Mouse (Mus musculus): Measurements from ENCODE around the gene Svop. TPM values are rescaled to one million over a fixed set of nuclear protein-coding genes. Genes with fewer than 3 reads are reported as not detected.

Gene Svop
- total and polyA plus RNA-seq, 3 experiments = not detected

- no peaks in the 10 kb centered on the region for H3K4me1 ChIP-seq (ENCODE audit: control insufficient read depth in 1 of 2, insufficient read depth in 2 of 2, low read length in 2 of 2)
- no peak overlapping the region for H3K27ac ChIP-seq (ENCODE audit: control insufficient read depth, low read depth, low read length)
- no peak overlapping the region for H3K9ac ChIP-seq (ENCODE audit: control insufficient read depth, low read depth, low read length, poor library complexity, severe bottlenecking)
- H3K79me2 ChIP-seq (ENCODE audit: control insufficient read depth, insufficient read depth, low read length, poor library complexity) = no peaks in the 10 kb centered on the region
- H3K4me3 ChIP-seq (ENCODE audit: control insufficient read depth in 1 of 2, insufficient read depth in 1 of 2, low read depth in 2 of 2, low read length in 2 of 2) = no peak overlapping the region
- DNase-seq (ENCODE audit: low read depth, low spot score) = no peak
- H3K27me3 ChIP-seq (ENCODE audit: control insufficient read depth in 1 of 2, insufficient read depth in 2 of 2, low read length in 2 of 2) = no peaks in the 10 kb centered on the region
- no peaks in the 10 kb centered on the region for H3K9me3 ChIP-seq (replicated peaks; ENCODE audit: insufficient read depth, low read length)
- TF ChIP-seq CHD2 (IDR thresholded peaks at IDR 0.05; ENCODE audit: low read length) = no peak
- no peak for TF ChIP-seq MXI1 (IDR thresholded peaks at IDR 0.05; ENCODE audit: low read depth, low read length)
- no peak for TF ChIP-seq POLR2AphosphoS2 (IDR thresholded peaks at IDR 0.05; ENCODE audit: low read length)
- no peaks in the 10 kb centered on the region for H3K36me3 ChIP-seq (ENCODE audit: control insufficient read depth in 1 of 2, insufficient read depth in 2 of 2, low read length in 2 of 2)
Observed at GRCm38 (mm10) chr5:114024885-114025284, 66.5 kb downstream of the Svop start.

- Histone ChIP-seq H3K79me2 (ENCODE audit: control insufficient read depth, insufficient read depth, low read length, poor library complexity) (no peaks in the 10 kb centered on the region), H3K9me3 (replicated peaks; ENCODE audit: insufficient read depth, low read length) (no peaks in the 10 kb centered on the region), H3K27me3 (ENCODE audit: control insufficient read depth in 1 of 2, insufficient read depth in 2 of 2, low read length in 2 of 2) (no peaks in the 10 kb centered on the region), H3K4me3 (ENCODE audit: control insufficient read depth in 1 of 2, insufficient read depth in 1 of 2, low read depth in 2 of 2, low read length in 2 of 2) (no peak overlapping the region), H3K9ac (ENCODE audit: control insufficient read depth, low read depth, low read length, poor library complexity, severe bottlenecking) (no peak overlapping the region), H3K36me3 (ENCODE audit: control insufficient read depth in 1 of 2, insufficient read depth in 2 of 2, low read length in 2 of 2) (no peaks in the 10 kb centered on the region), H3K27ac (ENCODE audit: control insufficient read depth, low read depth, low read length) (no peak overlapping the region), H3K4me1 (ENCODE audit: control insufficient read depth in 1 of 2, insufficient read depth in 2 of 2, low read length in 2 of 2) (no peaks in the 10 kb centered on the region)
- TF ChIP-seq HCFC1 (IDR thresholded peaks at IDR 0.05; ENCODE audit: low read depth, low read length) (no peak), GABPA (IDR thresholded peaks at IDR 0.05; ENCODE audit: low read depth, low read length) (no peak), E2F4 (IDR thresholded peaks at IDR 0.05; ENCODE audit: borderline replicate concordance, low read depth, low read length) (no peak), MAZ (IDR thresholded peaks at IDR 0.05; ENCODE audit: low read depth, low read length) (no peak), MXI1 (IDR thresholded peaks at IDR 0.05; ENCODE audit: low read depth, low read length) (no peak), NELFE (IDR thresholded peaks at IDR 0.05; ENCODE audit: low read depth, low read length) (no peak), TCF12 (IDR thresholded peaks at IDR 0.05; ENCODE audit: low read depth, low read length) (no peak), MEF2A (IDR thresholded peaks at IDR 0.05; ENCODE audit: extremely low read depth, insufficient replicate concordance, low read depth, low read length, poor library complexity, severe bottlenecking) (no peak), KAT2A (conservative IDR thresholded peaks at IDR 0.05; ENCODE audit: low read depth, low read length) (no peak), MAX (IDR thresholded peaks at IDR 0.05; ENCODE audit: low read length) (no peak), RCOR1 (IDR thresholded peaks at IDR 0.05; ENCODE audit: low read depth, low read length) (no peak), MAFK (IDR thresholded peaks at IDR 0.05; ENCODE audit: borderline replicate concordance, low read depth, low read length) (no peak), POLR2AphosphoS5 (IDR thresholded peaks at IDR 0.05; ENCODE audit: borderline replicate concordance, low read depth, low read length) (no peak), UBTF (IDR thresholded peaks at IDR 0.05; ENCODE audit: borderline replicate concordance, insufficient read depth, low read depth, low read length) (no peak), SMC3 (IDR thresholded peaks at IDR 0.05; ENCODE audit: low read depth, low read length) (no peak), MYB (IDR thresholded peaks at IDR 0.05; ENCODE audit: low read depth, low read length) (no peak)
- DNase-seq (ENCODE audit: low read depth, low spot score) = no peak
Observed at GRCm38 (mm10) chr5:114024390-114024789, 67.0 kb downstream of the Svop start.
